Mouse (Mus musculus) liver, adult 2 months (tissue): ENCODE measurements around the gene Jagn1.

Source experiments
- CTCF ChIP-seq: fragments of 200-500 bp; IDR thresholded peaks from 2 replicates; pipeline ENCODE4 v1.5.1; 2011; ENCODE audit warnings: low read depth, low read length, control low read depth
- POLR2A ChIP-seq: fragments of 200-500 bp; IDR thresholded peaks from 2 replicates; pipeline ENCODE4 v1.6.1; 2011; ENCODE audit warnings: low read length, control low read depth; ENCODE audit not compliant: insufficient read depth; ENCODE audit errors: extremely low read depth

GRCm38 (mm10) chr6:113483729-113484128 lies 41.4 kb downstream of the Jagn1 start:
- TF ChIP-seq CTCF (no peak), POLR2A (no peak)
